Mouse (Mus musculus) cerebellum, adult 9-11 months (tissue): Measurements from ENCODE around the gene Pim3.
A peak's percentile ranks its signal among the peaks of the same experiment; 100 is the strongest.

Experiments used
- DNase-seq: peaks from one replicate; pipeline ENCODE4 v3.0.0; 2022

Pim3 gene

DNA sequence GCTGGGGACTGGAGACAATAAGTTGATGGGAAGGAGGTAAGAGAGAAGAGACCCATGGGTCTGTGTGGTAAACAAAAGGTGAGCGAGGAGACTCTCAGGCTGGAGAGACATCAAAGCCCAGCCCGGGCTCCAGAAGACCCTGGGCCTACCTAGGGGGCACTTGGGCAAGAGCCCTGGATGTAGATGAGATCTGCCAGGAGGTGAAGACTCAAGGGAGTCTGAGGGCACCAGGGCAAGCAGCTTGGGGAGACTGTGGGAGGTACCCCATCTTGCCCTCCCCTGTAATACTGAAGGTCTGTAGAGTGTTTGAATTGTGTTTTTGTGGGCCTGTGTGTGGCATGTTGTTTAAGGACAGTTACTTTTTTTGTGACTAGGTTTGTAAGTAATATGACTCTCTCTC is 3.3 kb upstream of the Pim3 start:
- DNase-seq = no peak

DNA sequence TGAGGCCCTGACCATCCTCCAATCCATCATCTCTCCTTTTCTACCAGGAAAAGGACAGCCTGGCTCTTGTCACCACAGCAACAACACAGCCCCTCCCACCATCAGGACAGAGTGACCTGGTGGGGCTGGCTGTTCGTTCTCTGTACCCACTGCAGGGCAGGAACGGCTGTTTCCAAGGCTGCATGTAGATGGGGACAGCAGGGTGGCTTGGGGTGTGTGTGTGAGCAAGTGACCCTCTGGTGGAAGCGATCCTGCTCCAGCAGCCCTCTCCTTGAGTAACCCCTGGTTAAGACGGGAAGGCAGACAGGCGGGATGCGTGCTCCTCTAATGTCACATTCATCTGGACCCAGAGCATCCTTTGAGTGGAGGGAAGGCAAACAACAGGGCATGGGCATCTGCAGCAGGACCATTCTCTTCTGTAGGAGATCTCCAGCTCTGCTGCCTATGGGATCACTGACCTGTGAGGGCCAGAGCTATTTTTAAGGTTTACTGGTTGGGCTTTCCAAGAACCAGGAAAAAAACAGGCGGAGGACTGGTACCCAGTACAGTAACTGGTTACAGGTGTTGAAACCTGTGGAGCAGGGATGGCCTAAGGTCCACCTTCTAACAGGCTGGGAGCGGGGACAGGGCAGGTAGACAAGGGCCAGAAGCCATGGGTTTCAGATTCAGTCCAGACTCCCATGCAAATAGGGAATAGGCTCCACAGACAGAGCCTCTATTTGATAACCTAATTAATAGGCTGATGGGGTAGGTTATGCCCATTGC is 2.6 kb upstream of the Pim3 start:
- DNase-seq = peak; percentile 58

DNA sequence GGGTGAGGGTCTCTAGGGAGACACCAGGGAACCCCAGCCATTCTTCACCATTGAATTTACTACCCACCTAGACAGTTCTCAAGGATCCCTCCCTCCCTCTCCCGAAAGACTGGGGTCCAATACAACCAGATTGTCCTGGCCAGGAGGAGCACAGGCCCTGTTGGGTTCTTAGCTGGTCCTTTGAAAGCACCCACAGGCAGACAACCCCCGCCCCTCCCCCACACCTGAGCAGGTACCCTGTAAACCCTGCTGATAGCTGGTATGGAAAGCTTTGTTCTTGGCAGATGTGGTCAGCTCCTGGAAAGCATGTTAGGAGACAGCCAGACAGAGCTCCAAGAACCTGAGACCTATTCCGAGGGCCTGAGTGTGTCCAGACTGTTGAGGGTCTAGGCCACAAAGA is 1.2 kb upstream of the Pim3 start:
- peak; percentile 79 for DNase-seq

DNA sequence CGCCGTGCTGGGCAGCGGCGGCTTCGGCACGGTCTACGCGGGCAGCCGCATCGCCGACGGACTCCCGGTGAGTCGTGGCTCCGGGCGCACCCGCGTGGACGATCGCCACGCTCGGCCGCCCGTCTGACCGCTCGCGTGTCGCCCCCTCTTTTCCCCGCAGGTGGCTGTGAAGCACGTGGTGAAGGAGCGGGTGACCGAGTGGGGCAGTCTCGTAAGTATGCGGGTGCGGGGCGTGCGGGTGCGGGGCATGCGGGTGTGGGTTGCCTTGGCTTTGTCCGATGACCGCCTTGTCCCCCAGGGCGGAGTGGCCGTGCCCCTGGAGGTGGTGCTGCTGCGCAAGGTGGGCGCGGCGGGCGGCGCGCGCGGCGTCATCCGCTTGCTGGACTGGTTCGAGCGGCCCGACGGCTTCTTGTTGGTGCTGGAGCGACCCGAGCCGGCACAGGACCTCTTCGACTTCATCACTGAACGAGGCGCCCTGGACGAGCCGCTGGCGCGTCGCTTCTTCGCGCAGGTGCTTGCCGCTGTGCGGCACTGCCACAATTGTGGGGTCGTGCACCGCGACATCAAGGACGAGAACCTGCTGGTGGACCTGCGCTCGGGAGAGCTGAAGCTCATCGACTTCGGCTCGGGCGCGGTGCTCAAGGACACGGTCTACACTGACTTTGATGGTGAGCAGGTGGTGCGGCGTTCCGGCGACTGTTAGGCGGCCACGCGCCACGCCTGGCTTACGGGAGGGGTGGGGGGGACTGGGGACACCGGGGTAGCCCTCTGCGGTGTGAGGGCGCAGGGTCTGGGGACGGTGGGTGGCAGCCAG is 1.1 kb downstream of the Pim3 start:
- DNase-seq = peak; percentile 84

DNA sequence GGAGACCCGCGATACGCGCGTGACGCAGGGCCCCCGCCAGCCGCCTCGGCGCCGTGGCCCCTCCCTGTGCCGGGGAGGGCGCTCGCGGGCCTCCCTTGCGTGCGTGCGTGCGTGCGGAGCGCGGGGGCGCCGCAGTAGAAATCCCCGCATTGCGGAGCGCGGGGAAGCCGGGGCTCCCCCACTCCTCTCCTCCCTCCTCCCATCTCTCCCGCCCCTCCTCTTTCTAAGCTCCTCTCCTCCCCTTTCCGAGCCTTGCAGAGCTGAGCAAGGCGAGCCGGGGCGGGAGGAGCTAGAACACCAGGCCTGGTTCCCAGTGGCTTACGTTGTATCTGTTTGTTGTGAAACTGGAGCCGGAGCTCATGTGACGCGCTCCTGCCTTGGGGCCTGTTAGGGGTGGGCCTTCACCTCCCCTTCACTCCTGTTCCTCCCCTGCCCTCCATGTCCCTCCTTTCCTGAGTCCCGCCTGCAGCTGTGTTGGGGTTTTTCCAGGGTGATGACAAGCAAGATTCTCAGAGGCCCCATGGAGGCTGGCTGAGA is 1.8 kb downstream of the Pim3 start:
- DNase-seq = peak; percentile 93

DNA sequence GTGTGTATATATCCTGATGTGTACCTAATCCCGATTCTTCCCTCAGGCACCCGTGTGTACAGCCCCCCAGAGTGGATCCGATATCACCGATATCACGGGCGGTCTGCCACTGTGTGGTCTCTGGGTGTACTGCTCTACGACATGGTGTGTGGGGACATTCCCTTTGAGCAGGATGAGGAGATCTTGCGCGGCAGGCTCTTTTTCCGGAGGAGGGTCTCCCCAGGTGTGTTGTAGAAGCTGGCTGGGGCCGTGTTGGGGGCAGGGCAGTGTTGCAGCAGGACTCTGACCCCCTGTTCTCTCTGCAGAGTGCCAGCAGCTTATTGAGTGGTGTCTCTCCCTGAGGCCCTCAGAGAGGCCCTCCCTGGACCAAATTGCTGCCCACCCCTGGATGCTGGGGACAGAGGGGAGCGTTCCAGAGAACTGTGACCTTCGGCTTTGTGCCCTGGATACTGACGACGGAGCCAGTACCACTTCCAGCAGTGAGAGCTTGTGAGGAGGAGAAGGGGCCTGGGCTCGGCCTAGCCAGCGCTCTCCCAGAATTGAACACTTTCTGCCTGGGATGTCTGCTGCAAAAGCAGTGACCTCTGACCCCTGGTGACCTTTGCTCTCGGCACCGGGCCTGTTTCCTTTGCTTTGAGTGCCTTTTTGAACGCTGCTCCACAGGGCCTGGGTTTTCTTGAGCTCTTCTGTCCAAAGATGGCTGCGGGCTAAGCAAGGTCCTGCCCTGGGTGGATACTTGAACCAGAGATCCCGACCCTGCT is 2.5 kb downstream of the Pim3 start:
- peak; percentile 82 for DNase-seq

DNA sequence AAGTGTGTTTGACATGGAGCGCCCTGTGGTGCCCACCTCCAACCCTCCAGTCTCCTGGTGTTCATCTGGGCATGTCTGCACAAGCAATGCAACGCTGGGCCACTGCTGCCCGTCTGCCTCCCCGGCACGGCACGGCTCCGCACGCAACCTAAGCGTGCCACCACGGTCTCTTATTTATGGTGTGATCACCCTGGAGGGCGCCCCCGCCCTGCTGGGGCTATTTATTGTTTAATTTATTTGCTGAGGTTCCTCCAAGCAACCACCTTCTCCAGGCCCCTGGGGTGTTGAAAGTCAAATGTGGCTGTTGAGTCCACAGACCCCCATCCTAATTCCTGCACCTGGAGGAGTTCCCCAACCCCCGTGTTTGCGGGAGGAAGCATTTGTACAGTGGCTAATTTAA is 3.1 kb downstream of the Pim3 start:
- no peak for DNase-seq

DNA sequence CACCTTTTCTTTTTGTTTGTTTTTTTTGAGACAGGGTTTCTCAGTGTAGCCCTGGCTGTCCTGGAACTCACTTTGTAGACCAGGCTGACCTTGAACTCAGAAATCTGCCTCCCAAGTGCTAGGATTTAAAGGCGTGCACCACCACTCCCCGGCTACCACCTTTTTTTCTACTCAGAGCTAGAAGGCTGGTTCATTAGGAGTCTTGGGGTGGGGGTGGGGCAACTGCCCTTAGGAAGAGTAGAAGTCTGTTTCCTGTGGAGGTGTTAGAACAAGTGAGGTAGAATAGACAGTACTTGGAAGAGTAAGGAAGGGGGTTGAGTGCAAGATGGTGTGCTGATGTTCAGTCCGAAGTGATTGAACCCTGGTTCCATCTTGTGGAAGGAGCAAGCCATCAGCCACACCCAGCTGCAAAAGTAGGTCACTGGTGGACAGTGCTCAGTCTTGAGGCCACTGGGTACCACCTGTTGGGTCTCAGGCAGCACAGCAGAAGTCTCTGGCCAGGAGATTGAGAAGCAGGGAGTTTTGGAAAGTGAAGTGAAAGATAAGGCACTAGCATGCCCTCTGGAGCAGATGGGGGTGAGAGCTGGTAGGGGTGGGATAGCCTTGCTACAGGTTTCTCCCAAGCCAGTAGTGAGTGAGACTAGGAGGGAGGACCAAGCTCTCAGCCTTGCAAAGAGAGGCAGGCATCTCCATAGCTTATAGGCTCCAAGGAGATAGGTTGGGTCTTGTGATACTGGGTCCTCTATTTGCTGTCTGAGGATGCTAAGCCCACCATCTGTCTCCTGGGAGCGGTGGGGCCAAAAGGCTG is 4.1 kb downstream of the Pim3 start:
- peak; percentile 55 for DNase-seq

DNA sequence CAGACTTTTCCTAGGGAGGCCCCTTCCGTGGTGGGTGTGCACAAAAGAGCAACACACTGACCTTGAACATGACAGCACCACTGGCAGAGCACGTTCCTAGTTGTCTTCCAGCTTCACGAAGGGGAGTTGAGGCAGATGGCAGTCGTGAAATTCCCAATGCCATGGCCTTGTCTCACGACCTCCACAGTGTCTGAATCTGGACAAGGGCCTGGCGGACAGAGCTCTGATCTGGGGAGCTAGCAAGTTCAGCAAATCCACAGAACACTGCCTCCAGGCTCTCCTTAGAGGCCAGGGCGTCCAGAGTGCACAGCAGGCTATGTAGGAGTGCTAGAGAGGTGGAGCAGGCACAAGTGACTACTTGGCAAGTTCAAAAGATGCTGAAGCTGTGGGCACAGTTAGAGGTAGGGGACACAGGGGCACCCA is 5.0 kb downstream of the Pim3 start:
- DNase-seq = peak; percentile 44

DNA sequence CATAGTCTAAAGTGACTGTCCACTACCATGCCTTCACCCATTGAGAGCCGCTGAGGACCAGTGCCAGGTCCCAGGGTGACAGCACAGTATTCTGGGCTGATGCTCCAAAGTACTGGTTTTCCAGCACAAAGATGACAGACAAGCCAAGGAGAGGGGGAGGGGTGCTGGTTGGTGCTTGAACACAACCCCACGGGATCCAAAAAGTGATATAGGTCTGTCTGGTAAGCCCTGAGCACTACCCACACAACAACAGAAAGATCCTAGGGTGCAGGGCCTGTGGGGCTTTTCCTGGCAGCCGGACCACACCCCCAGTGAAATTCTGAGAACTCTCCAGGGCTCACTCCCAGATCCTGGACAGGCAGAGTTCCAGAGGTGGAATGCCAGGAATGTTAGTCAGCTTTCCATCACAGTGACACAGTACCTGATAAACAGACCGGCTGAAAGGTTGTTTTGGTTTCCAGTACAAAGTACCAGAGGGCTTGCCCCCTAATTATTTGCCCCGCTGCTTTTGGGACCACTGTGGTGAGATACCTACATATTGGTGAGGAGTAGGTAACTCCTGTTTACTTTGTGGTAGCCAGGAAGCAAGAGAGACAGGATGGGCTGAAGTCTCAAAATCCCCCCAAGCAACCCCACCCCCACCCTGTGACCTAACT is 5.5 kb downstream of the Pim3 start:
- peak; percentile 55 for DNase-seq

DNA sequence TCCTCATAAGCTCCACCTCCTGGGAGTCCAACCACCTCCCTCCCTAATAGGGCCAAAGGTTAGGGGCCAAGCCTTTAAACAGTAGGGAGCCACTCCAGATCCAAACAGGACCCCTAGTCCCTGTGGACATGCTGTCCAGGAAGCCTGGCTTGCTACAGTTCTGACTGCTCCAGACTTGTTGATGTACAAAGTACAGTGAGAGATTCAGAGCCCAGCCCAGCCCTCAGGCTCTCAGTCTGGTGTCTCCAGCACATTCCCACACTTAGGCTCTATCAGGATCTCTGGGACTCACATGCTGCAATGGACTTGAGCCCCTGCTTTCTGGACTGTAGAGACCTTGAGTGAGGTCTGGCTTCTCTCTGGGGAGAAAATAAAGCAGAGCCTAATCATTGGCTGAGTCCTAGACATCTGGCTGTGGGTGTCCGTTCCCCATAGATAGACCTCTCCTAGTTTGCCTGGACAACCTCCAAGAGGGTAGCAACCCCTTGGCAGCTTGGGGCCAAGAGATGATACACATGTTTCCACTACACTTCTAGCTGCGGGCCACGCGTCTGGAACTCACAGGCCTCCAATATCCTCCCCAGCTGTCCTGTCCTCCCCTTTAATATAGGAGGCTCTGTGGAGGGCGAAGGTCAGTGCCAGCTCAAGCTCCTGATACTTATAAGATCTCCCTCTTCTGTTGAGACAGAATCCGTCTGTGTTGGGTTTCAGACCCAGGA is 6.2 kb downstream of the Pim3 start:
- no peak for DNase-seq

DNA sequence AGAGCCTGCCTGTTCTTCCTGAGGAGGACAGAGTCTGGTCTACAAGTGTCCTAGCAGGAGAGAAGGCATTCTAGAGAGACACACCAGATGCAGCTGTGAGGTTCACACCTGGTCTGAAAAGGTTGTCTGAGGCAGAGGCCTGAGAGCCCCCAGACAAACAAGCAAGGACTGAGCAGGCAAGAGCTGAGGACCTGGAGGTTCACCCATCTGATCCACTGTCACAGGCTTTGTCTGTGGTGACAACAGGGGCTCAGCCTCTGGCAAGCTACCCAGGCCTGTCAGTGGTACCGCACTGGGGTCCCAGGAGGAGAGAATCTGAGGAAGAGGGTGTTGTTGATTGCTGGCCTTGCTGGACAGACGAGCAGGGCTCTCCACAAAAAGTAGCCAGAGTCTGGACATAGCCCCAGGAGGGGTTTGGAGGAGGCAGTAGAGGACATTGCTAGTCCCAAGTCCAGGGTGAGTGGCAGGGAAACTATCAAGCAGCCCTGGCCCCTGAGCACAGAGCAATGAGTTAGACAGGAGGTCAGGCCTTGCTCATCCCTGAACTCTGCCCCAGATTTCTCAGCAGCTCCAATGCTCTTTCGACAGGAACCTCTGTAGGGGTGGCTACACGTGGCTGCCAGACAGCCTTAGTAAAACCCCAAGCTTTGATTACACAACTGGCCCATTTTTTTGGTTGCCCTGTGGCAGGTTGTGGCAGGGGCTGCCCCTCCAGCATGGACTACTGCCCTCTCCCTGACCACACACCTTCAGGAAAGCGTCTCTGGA is 8.6 kb downstream of the Pim3 start:
- no peak for DNase-seq

DNA sequence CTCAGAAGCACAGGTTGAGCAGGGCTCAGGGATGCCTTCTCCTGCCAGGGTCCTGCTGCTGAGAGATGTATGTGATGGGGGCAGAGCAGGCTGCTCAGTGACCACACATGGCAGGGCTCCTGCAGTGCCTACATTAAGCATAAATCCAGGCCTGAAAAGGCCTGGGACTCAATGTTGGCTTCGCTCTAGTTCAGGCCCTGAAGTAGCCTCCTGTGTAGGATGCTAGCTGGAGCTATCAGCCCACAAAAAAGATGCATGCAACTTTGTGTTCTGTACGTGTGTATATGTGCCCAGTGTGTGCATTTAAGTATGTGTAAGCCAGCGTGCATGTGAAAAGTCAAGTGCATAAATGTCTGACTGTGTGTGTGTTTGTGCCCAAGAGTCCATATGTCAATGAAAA is 12.1 kb downstream of the Pim3 start:
- no peak for DNase-seq

DNA sequence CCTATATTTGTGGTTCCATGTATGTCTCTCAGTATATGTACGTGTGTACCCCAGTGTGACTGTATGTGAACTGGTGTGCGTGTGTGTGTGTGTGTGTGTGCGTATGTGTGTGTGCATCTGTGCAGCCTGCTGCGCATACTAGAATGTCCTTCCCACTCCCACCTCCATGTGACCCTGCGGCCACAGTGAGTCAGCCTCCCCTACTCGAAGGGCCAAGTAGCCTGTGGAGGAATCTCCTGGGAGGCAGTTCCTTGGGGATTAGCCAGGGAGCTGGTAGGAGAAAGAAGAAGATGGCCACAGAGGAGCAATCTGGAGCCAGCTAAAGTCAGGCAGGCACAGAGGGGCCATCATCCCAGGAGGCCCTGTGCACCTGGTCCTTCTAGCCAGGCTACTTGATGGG is 12.5 kb downstream of the Pim3 start:
- DNase-seq = no peak

DNA sequence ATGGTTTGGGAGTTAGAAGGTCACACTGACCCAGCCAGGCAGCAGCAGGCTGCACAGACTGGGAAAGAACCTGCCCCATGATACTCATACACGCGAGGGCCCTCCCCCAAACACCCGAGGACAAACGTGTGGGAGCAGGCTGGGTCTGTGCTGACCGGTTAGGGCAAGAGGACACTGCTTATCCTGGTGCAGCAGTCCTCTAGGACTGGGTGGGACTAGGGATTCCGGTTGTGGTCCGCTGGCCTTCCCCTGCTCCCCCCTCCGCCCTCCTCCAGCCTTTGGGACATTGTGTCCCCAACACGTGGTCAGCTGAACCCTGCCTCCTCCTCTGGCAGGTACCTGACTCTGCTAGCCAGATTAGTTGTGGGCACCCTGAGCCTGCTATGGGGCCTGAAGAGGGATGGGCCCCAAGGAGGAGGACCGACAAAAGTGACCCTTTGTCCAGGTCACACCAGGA is 13.7 kb downstream of the Pim3 start:
- peak; percentile 32 for DNase-seq

DNA sequence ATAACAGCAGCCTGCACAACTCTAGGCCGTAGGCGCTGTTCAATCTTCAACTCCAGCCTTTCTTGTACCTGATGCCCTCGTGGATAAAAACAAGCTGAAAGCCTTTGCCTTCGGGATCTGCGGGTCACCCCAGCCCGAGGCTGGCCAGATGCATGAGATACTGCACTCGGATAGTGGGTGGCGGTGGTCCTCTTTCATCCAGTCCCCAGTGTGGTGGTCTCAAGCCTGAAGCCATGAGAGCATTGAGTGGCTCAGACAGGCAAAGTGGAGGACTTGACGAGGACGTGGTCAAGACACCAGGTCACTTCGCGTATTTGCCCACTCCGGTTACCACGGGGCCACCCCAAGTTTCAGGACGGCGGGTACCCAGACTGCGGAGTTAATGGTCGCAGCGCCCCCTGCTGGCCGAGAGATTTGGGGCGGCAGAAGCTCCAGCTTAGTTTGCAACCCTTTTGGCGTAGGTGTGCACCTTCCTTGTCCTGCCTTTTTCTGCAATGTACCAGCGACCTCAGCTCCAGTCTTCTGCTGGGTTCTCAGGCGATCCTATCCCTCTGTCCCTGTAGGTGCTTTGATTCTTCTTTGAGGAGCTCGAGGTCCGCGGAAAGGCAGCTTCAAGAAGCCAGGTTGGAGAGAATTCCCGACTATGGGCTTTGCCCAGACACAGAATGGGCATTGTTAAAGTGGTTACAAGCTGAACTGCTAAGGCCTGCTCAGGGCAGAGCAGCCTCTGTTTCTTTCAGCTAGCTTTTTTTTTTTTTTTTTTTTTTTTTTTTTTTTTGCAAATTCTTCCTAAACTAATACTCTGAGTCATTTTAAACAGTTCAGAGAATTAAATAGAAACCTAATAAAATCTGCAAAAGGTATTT is 14.4 kb downstream of the Pim3 start:
- DNase-seq = peak; percentile 78

DNA sequence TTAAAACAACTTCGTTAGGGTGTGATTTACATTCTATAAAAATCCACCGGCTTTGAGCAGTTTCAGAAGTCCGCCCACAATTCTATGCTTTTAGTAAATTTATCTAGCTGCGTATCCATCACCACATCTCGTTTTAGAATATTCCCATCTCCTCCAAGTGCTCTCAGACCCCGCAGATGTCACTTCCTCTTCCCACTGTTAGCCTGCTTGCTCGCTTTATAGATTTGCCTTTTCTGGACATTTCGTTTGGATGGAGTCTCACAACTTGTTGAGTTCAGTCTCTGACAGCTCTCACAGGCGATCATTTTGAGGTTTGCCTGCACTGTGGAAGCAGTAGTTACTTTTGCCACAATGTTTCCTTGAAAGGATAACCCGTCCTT is 15.0 kb downstream of the Pim3 start:
- no peak for DNase-seq

DNA sequence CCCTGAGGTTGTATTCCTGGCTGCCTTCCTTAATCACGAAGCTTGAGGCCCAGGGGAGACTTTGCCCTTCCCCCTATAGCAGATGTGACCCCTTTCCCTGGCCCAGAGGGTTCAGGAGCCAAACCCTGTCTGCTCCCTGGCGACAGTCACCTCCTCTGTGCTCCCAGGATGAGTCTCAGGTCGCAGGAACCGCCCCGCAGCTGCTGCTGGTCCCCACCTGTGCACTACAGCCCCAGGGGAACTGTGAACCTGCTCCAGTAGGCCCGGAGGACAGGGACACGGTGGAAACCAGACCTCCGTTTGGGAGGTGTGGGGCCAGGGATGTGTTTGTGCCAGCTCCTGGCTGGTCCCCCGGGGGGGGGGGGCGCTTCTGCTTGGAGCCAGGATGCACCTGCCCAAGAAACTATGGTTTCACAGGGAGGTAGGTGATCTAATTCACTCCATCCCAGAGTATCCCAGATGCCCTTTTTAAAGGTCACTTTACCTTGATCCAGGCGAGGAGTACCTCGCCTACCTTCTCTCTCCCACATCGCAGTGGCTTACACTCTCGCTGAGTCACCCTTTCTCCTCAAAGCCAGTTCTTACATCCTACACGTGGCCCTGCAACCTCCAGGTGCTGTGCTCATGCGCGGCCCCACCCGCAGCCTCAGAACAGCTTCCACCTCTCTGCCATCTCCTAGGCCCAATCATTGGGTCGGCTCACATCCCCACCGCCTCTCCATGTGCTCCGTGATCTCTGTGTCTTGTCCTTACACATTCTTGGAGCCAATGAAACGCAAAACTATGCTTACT is 19.5 kb downstream of the Pim3 start:
- no peak for DNase-seq
